Mouse (Mus musculus): Measurements from ENCODE around the gene Hrct1. TPM values are rescaled to one million over a fixed set of nuclear protein-coding genes. Genes with fewer than 3 reads are reported as not detected.

Hrct1 gene
- total RNA-seq, 1 experiment from 2014 or later, result 4.4 TPM

GRCm38 (mm10) chr4:43727718-43728575 lies 959 bp downstream of the Hrct1 start:
- DNase-seq, result no peak

DNA sequence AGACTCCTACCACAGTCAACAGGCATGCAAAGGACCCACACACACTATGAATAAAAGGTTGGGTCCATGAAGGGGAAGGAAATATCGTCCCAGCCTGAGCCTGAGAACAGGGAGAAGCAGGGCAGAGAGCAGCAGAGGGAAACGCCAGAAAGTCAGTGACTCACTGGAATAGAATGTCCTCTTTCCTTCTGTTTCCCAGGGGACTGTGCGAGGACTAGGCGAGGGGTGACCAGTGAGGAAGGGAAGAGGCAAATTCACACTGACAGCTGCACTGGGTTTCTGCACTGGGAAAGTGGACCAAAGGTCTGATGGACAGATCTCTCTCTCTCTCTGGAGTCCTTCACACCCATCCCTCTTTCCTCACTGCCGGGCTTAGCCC lies 1.6 kb downstream of the Hrct1 start:
- peak; percentile 83 for DNase-seq

- no peak for DNase-seq
Measured at GRCm38 (mm10) chr4:43729126-43729525, 2.1 kb downstream of the Hrct1 start.

DNA sequence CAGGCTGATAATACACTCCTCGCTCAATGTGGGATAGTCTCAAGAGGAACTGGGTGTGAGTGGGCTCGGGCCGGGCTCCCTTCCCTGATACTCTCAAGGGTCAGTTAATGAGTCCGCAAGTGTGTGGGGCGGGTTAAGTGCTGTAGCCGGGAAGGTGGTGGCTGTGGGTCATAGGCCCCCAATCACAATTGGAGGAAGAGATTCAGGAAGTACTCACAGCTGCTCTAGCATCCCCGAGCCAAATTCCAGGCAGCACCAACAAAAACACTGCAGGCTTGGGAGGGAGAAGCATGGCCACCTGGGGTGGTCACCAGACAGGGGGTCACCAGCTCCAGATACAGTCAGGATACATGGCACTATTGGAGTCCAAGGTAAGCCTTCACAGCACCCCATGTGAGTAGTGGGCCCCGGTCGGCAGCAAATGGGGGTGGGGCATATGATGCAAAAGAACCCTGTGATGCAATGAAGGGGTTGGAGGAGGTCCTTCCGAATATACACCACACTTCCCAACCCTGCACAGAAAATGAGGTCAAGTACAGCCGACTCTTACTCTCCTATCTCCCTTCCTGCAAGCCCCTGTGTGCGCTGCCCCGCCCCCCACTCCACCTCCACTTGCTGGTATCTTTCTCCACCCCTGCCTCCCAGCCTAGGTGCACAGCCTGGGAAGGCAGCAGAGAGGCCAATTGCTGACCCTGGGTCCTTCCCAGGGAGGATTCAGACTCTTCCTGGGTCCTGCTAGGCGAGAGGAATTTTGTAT lies 3.0 kb downstream of the Hrct1 start, which contains the start of gene Spaar:
TSS of gene Spaar (plus strand) at position 241 of the 757 bp plus-strand sequence.
- DNase-seq, result peak; percentile 61

GRCm38 (mm10) chr4:43730750-43731297 lies 3.8 kb downstream of the Hrct1 start:
- DNase-seq, result no peak

DNA sequence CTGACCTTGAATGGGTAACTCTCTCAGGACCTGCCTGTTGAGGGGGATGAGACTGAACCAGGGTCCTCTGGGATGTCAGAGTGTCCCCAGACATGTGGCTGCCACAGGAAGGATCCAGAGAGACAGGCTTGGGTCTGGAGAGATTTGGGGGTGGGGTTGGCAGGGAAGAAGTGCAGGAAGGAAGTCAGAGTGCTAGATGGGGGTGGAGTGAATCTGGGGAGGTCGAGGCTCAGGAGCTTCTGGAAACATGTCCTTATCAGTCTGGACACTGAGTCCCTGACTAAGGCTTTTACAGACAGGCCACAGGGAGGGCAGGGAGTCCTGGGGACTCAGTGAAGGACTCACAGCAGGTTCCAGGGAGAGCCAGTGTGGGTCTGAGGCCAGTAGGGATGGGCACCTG lies 5.2 kb downstream of the Hrct1 start:
- no peak for DNase-seq

- no peak for DNase-seq
Measured at GRCm38 (mm10) chr4:43733186-43733585, 6.2 kb downstream of the Hrct1 start.

DNA sequence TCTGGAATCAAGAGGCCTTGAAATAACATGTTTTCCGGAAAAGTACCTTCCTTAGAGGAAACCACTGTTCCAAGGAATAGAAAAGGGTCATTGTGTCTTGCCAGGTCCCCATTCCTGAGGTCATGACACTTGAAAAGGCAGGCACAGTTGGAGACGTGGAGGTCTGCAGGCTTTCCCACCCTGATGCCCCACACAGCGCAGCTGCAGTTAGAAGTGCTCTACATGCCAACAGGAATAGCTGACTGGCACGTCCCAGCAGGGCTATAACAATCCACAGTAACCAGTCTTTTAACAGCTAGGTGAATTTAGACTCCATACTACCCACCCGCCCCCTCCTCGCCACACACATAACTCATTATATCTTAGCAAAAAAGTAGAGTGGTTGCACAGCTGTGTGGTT lies 10.2 kb downstream of the Hrct1 start:
- no peak for DNase-seq

- DNase-seq, result no peak
Measured at GRCm38 (mm10) chr4:43738989-43739674, 12.1 kb downstream of the Hrct1 start.

- no peak for DNase-seq
Measured at GRCm38 (mm10) chr4:43741526-43741925, 14.5 kb downstream of the Hrct1 start.

DNA sequence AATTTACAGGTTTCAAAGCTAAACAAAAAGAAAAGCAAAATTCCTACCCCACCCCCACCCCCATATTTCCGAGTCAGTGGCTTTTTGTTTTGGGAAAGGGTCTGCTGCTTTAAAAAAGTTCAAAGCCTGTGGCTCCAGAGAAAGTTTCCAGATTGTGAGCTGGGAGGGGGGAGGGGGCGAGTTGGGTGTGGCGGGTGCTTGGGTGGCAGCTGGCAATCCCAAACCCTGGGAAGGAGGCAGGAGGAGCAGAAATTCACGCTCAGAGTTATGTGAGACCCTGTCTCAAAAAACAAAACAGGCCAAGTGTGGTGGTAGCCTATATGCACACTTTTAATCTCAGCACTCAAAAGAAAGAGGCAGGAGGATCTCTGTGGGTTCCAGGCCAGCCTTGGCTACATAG lies 15.6 kb downstream of the Hrct1 start:
- no peak for DNase-seq

DNA sequence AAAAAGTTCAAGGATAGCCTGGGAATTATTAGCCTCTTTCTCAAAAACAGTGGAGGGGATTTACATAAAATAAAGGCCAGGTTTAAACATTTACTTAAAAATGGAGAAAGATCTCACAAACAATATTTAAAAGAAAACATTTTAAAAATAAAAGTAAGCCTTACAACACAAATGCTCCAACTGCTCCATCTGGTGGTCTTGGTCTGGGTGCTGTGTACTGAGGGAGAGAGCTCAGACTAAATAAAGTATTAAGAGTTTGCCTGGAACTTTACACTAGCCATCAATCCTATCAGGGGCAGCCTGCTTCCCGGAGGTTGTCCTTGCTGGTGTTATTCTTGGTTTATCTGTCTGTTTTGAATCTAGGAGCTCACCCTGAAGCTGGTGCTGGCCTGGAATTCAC lies 16.1 kb downstream of the Hrct1 start:
- no peak for DNase-seq

DNA sequence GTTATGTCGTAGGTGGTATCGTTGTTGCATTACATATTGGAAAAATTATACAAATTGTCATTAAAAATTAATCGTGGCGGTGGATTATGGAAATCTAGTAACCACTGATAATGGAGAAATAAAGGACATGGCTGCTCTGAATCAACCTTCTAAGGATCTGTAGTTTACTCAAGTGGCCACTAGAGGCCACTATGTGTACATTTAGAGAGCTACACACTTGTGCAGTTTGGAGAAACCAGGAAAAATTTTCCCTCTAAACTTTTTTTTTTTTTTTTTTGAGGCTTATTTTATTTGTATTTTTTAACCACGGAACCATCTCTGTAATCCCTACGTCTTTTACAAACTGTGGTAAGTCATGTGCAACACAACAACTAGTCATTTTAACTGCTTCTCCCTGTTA lies 18.2 kb downstream of the Hrct1 start:
- DNase-seq, result peak; percentile 12

DNA sequence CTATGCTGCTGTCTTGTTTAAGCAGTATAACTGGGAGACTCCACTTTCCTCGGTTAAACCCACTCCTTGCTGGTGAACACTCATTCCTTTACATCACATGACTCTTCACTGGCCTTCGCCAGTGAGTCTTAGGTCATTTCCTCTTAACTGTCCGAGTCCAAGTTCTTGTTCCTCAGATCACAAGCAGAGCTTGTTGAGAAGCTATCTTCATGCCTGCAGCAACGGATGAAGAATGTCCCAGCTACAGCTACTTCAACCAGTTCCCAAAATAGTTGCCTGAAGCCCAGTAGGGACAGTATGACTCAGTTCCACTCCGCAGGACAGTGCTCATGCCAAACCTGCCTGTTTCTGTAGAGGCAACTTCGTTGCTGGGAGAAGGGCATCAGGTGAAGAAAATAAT lies 30.2 kb downstream of the Hrct1 start:
- no peak for DNase-seq

- no peak for DNase-seq
Measured at GRCm38 (mm10) chr4:43759571-43760418, 32.8 kb downstream of the Hrct1 start.

GRCm38 (mm10) chr4:43760460-43760859 lies 33.5 kb downstream of the Hrct1 start:
- peak; percentile 81 for DNase-seq

GRCm38 (mm10) chr4:43761336-43761735 lies 34.3 kb downstream of the Hrct1 start:
- DNase-seq, result no peak

DNA sequence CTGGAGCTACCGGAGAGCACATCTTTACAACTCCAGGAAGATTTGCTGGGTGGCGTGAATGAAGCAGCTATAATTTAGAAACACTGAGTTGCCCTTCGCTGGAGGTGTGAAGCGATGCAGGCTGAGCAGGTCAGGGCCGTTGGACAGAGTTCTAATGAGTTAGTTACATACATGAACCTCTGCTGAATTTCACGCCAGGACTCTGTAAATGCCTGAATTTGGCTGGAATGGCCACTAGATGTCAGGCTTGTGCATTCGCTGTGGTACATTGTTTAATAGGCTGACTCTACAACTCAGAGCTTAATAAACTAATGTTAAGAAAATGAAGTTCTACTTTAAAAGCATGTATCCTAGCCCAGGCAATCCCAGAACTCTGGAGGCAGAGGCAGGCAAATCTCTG lies 36.4 kb downstream of the Hrct1 start:
- peak; percentile 70 for DNase-seq

DNA sequence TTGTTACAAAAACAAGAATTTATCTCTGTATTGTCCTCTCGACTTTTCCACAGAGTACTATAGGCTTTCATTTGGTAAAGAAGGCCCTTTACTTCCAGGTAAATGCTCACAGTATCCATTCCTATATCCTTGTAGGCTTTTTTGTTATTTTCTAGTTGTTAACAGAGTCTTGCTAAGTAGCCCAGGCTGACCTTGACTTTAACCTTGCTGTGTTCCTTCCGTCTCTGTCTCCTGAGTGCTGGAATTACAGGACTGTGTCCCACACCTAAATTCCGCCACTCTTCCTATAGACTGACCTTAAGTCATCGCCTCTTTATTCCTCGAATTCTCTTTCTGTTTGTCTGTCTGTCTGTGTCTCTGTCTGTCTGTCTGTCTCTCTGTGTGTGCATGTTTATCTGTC lies 41.4 kb downstream of the Hrct1 start:
- DNase-seq, result no peak

GRCm38 (mm10) chr4:43769374-43769773 lies 42.4 kb downstream of the Hrct1 start:
- DNase-seq, result no peak

DNA sequence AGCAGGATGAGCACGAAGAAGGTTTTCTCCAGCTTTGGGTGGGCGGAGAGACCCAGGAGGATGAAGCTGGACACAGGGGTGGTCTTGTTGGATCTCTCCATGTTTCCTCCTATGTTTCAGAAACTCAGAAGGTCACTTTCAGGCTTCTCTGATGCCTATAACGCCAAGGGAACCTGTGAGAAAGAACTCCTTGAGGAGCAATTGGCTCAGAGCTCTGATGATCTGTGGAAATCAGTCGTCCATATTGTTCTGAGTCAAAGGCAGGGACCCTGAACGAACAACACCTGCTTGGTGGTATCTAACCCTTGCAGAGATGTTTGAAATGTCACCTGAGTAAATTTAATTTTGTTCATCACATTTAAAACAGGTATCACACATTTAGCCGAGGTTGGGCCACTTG lies 43.9 kb downstream of the Hrct1 start, which contains the start of gene Olfr159:
TSS of gene Olfr159 (minus strand) at position 101 of the 400 bp plus-strand sequence.
- no peak for DNase-seq

DNA sequence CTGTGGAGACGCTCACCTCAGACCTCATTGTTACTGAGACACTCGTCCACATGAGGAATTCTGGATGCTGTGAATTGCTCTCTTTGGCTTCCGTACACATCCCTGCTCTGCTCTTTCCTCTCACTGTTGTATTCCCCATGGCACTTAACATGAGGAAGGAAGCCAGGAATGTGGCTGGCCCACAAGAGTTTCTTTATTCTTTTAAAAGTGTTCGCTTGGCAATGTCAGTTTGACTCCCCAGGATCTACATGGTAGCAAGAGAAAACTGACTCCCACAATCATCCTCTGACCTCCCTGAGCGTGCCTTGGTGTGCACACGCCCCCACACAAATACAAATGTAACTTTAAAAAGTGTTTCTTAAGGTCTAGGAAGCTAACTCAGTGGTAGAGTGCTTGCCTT lies 44.6 kb downstream of the Hrct1 start:
- peak; percentile 21 for DNase-seq

Measured in adrenal gland, postnatal 14 days (tissue).